Mouse (Mus musculus) neural tube, embryonic 12.5 days (tissue): ENCODE results near the gene Plekhh3. TPM values are rescaled to one million over a fixed set of nuclear protein-coding genes. Genes with fewer than 3 reads are reported as not detected.
A peak's percentile ranks its signal among the peaks of the same experiment; 100 is the strongest.

ENCODE experiments used
- ATAC-seq: fragments of 200-750 bp; cut with Nextera tagmentation; 2 replicates; pipeline ENCODE4 v1.8.0; 2017; ENCODE audit warnings: low read depth, mild to moderate bottlenecking, moderate TSS enrichment, moderate library complexity; ENCODE audit not compliant: low FRiP score
- H3K27ac ChIP-seq: fragments of 300-500 bp; sonication (generic); 2 replicates; pipeline ENCODE4 v1.5.1; 2016
- H3K27me3 ChIP-seq: fragments of 300-500 bp; sonication (generic); replicated peaks from 2 replicates; pipeline ENCODE4 v1.6.1; 2016; ENCODE audit warnings: mild to moderate bottlenecking
- H3K36me3 ChIP-seq: fragments of 300-500 bp; sonication (generic); 2 replicates; pipeline ENCODE4 v1.6.1; 2016; ENCODE audit warnings: mild to moderate bottlenecking
- H3K4me1 ChIP-seq: fragments of 300-500 bp; sonication (generic); 2 replicates; pipeline ENCODE4 v1.6.1; 2016
- H3K4me2 ChIP-seq: fragments of 300-500 bp; sonication (generic); replicated peaks from 2 replicates; pipeline ENCODE4 v1.6.1; 2016; ENCODE audit warnings: mild to moderate bottlenecking
- H3K4me3 ChIP-seq: fragments of 300-500 bp; sonication (generic); 2 replicates; pipeline ENCODE4 v1.5.1; 2016
- H3K9ac ChIP-seq: fragments of 300-500 bp; sonication (generic); 2 replicates; pipeline ENCODE4 v1.6.1; 2016; ENCODE audit warnings: mild to moderate bottlenecking
- H3K9me3 ChIP-seq: fragments of 300-500 bp; sonication (generic); 2 replicates; pipeline ENCODE4 v1.6.1; 2016; ENCODE audit warnings: mild to moderate bottlenecking
- WGBS: fragments of 180-500 bp; shearing (Covaris S2); methylation state at CpG from one replicate; pipeline ENCODE4 v1.1.7; 2016; 5-methylcytosine and 5-hydroxymethylcytosine counted together
- microRNA-seq: library from miRNA; unstranded; fragments of <30 nt; microRNA quantifications from one replicate; pipeline ENCODE4, GENCODE M21; 2017
- polyA plus RNA-seq: library from polyadenylated mRNA; unstranded; fragments of >200 nt; fragmentation: Nextera tagmentation; extraction: Ambion mirVana; gene quantifications from 2 replicates; pipeline ENCODE4 v1.2.1, GENCODE M21; 2016

Plekhh3 gene
- polyA plus RNA-seq, 1 experiment from 2014 or later: 17.1 TPM

DNA sequence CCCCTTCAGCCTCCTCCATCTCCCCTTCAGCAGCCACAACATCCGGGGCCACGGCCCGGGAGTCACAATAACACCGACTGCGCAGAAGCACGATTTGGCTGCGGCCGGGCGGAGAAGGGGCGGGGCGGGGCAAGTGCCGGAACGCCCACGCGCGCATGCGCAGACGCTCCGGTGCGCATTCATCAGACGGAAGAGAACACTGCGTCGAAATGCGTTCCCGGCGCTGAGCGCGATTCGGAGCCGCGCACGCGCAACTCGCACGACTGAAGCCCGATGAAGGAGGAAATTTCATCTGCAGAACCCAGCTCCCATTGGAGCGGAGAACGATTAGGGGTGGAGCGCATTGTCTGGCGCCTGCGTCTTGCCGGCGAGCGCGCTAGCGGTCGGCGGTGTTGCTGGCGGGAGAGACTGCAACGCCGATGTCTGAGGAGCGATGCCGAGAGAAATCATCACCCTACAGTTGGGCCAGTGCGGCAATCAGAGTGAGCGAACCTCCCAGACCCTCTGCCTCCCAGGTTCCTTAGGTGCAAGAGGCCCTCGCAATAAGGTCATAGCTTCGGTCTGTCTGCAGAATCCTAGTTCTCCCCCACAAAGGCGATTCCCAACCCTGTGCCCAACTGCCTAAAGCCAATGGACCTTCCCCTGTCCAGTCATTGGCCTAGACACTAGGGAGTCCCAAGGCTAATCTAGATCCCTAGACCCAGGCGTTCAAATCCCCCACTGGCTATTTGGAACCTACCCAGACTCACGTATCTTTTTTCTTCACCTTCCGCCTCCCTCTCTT lies 51.2 kb downstream of the Plekhh3 start, which contains the start of the genes Retreg3 and Tubg1:
Retreg3 (minus strand) TSS at position 133 of the 784 bp plus-strand sequence.
Tubg1 (plus strand) TSS at position 178 of the 784 bp plus-strand sequence.
- Histone ChIP-seq H3K36me3 (peaks cover 28% of the 10 kb centered on the region), H3K27ac (peak within 1 kb of the TSS; percentile 78), H3K27me3 (no peaks in the 10 kb centered on the region), H3K9me3 (no peaks in the 10 kb centered on the region), H3K4me3 (peak within 1 kb of the TSS; percentile 93), H3K4me1 (peaks cover 25% of the 10 kb centered on the region), H3K9ac (peak within 1 kb of the TSS; percentile 93), H3K4me2 (peak within 1 kb of the TSS; percentile 93)
- WGBS: under 1% methylated on average over 61 of the region's 61 CpGs
- ATAC-seq: peak; percentile 93

DNA sequence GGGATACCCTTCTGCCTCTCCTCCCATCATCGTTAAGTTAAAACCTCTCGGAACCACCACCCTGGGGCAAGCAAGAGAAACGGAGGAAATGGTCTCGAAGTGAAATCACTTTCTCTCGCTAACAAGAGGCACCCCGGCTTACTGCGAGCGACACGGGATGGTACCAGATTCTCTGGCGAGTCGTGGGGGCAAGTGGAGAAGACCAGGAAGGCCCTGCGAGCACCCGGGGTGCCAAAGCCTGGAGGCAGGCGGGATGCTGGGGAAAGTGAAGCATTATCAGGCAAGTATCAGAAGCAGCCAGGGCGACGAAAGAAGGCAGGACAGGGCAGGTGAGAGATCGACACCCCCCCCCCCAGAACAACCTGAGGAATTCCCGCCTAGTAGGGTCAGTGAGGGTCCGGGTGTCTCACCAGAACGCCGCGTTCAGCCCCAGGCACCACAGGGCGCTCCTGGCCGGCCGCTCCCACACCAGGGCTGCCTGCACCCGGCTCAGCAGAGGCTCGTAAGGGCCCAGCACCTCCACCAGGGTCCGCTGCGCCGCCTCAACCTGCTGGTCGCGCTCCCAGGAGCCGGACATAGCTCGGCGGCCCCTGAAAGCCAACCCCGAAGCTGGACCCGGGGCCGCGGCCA lies 51.9 kb downstream of the Plekhh3 start:
- peaks cover 24% of the 10 kb centered on the region for H3K36me3 ChIP-seq
- WGBS: under 1% methylated on average over 39 of the region's 39 CpGs

DNA sequence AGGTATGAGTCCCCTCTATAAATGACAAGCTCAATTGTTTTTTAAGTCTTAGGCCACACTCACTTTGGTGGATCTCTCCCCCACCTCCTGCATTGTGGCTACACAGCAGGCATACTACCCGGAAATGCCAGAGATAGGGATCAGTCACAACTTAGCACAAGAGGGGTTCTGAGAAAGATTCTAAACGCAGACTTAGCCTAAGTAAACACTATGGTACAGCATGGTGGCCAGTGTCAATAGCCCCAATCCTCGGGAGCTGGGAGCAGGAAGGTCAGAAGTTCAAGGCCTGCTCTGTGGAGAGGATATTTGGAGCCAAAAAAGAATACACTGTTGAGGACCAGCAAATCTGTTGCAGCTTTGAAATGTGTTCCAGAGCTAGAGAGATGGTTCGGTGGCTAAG lies 53.0 kb downstream of the Plekhh3 start:
- H3K36me3 ChIP-seq: peaks cover 14% of the 10 kb centered on the region
- peaks cover 27% of the 10 kb centered on the region for H3K4me1 ChIP-seq
- H3K4me2 ChIP-seq: peak overlapping the region; percentile 93
- H3K27me3 ChIP-seq: no peaks in the 10 kb centered on the region
- ATAC-seq: no peak
- 0 out of 2 replicates have a peak overlapping the region, but pooled peaks have one; percentile 93 for H3K4me3 ChIP-seq
- H3K27ac ChIP-seq: no peak overlapping the region
- H3K9me3 ChIP-seq: no peaks in the 10 kb centered on the region
- 58% methylated on average over 4 of the region's 4 CpGs for WGBS
- H3K9ac ChIP-seq: peak overlapping the region; percentile 93

More for the DNA sequence above, 51.9 kb downstream of the Plekhh3 start:
- Histone ChIP-seq H3K4me1 (peaks cover 27% of the 10 kb centered on the region), H3K27me3 (no peaks in the 10 kb centered on the region), H3K27ac (peak overlapping the region; percentile 76), H3K9ac (peak overlapping the region; percentile 93), H3K9me3 (no peaks in the 10 kb centered on the region), H3K4me2 (peak overlapping the region; percentile 93), H3K4me3 (peak overlapping the region; percentile 93)
- peak; percentile 80 for ATAC-seq

DNA sequence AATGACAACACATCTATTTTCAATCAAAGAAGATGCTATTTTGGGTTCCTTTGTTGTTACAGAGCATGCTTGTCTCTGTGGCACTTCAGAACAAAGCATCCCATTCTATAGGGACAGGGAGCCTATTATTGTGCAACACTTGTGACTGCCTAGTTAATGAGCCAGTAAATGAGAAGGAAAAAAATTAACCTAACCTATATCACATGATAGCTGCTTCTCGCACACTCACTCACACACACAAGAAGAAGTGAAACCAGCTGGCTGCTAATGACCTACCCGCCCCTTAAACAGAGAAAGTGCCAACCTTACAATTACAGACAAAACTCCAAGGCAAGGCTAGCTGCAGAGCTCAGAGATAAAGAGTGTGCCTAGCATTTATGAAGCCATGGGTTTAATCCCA lies 55.6 kb downstream of the Plekhh3 start:
- Histone ChIP-seq H3K4me3 (no peak overlapping the region), H3K36me3 (peaks cover 4% of the 10 kb centered on the region; the same call in 1 of the 2 replicates), H3K4me2 (0 out of 2 replicates have a peak overlapping the region, but pooled peaks have one; percentile 12), H3K4me1 (peaks cover 16% of the 10 kb centered on the region), H3K9ac (no peak overlapping the region), H3K27me3 (no peaks in the 10 kb centered on the region), H3K9me3 (no peaks in the 10 kb centered on the region), H3K27ac (no peak overlapping the region)
- ATAC-seq: no peak
- WGBS: 38% methylated on average over 2 of the region's 2 CpGs

Small RNA genes within 50 kb of the gene (microRNA-seq; reads per million reads assigned to microRNA genes)
- not detected for gene Gm27626

Other genes starting within 250 kb of the Plekhh3 start
- gene Stat3, start 231.8 kb downstream of the Plekhh3 start, polyA plus RNA-seq: 58.8 and 66.9 TPM in 2 replicates
- gene Cavin1, start 200.5 kb downstream of the Plekhh3 start, polyA plus RNA-seq: 35.0 and 36.0 TPM in 2 replicates
- 71.1 and 81.7 TPM in 2 replicates for gene Atp6v0a1, start 161.9 kb downstream of the Plekhh3 start, polyA plus RNA-seq
- 10.8 and 11.1 TPM in 2 replicates for gene Naglu, start 101.3 kb downstream of the Plekhh3 start, polyA plus RNA-seq
- gene Hsd17b1, start 92.9 kb downstream of the Plekhh3 start, polyA plus RNA-seq: 0.14 and 0.29 TPM in 2 replicates
- gene Coasy, start 88.8 kb downstream of the Plekhh3 start, polyA plus RNA-seq: 50.8 and 54.5 TPM in 2 replicates
- gene Mlx, start 84.1 kb downstream of the Plekhh3 start, polyA plus RNA-seq: 59.6 and 68.0 TPM in 2 replicates
- 31.4 and 34.3 TPM in 2 replicates for gene Psmc3ip, start 75.9 kb downstream of the Plekhh3 start, polyA plus RNA-seq
- gene Retreg3, start 51.5 kb downstream of the Plekhh3 start, polyA plus RNA-seq: 22.2 and 27.8 TPM in 2 replicates
- gene Tubg1, start 51.4 kb downstream of the Plekhh3 start, polyA plus RNA-seq: 87.5 and 93.5 TPM in 2 replicates
- gene Tubg2, start 15.4 kb downstream of the Plekhh3 start, polyA plus RNA-seq: 13.4 and 15.1 TPM in 2 replicates
- gene Cntnap1, start 828 bp downstream of the Plekhh3 start, polyA plus RNA-seq: 1.7 and 2.2 TPM in 2 replicates
- gene Ccr10, start 4.1 kb upstream of the Plekhh3 start, polyA plus RNA-seq: 0.29 and 0.37 TPM in 2 replicates
- 14.1 and 14.3 TPM in 2 replicates for gene Ezh1, start 55.1 kb upstream of the Plekhh3 start, polyA plus RNA-seq
- gene Ramp2, start 74.7 kb upstream of the Plekhh3 start, polyA plus RNA-seq: 73.4 and 79.4 TPM in 2 replicates
- 101 and 103 TPM in 2 replicates for gene Vps25, start 82.4 kb upstream of the Plekhh3 start, polyA plus RNA-seq
- 6.2 and 7.5 TPM in 2 replicates for gene Wnk4, start 89.2 kb upstream of the Plekhh3 start, polyA plus RNA-seq
- 1.1 and 1.3 TPM in 2 replicates for gene Cntd1, start 107.7 kb upstream of the Plekhh3 start, polyA plus RNA-seq
- 201 and 213 TPM in 2 replicates for gene Coa3, start 107.8 kb upstream of the Plekhh3 start, polyA plus RNA-seq
- gene Becn1, start 130.9 kb upstream of the Plekhh3 start, polyA plus RNA-seq: 168 and 174 TPM in 2 replicates
- 155 and 168 TPM in 2 replicates for gene Psme3, start 144.9 kb upstream of the Plekhh3 start, polyA plus RNA-seq
- gene Aoc2, start 153.7 kb upstream of the Plekhh3 start, polyA plus RNA-seq: 2.5 and 3.0 TPM in 2 replicates
- gene Aoc3, start 159.3 kb upstream of the Plekhh3 start, polyA plus RNA-seq: not detected in 2 replicates
- gene G6pc, start 196.2 kb upstream of the Plekhh3 start, polyA plus RNA-seq: not detected in 2 replicates
- 85.3 and 86.4 TPM in 2 replicates for gene Aarsd1, start 246.3 kb upstream of the Plekhh3 start, polyA plus RNA-seq